Mouse (Mus musculus) c-Kit-positive CD71-positive TER-119-positive erythroid progenitor cells, embryonic 14.5 days (primary cell): ENCODE data around the gene Gps2.
"Not testable (repeated sequence)": the region's sequence is repeated elsewhere in the genome, so short reads cannot be mapped to it uniquely, and the experiment has no call there.

Source experiments
- DNase-seq: peaks from one replicate; pipeline ENCODE4 v3.0.0-alpha.2; 2013; ENCODE audit warnings: low spot score

The Gps2 gene

GRCm38 (mm10) chr11:69936714-69937347, 23.1 kb downstream of the Gps2 start:
- no peak for DNase-seq

GRCm38 (mm10) chr11:69937385-69937784, 23.7 kb downstream of the Gps2 start:
- DNase-seq, result no peak

- DNase-seq, result no peak
Observed at GRCm38 (mm10) chr11:69937834-69938233, 24.1 kb downstream of the Gps2 start.

GRCm38 (mm10) chr11:69938401-69938979, 24.8 kb downstream of the Gps2 start:
- DNase-seq, result no peak

- DNase-seq, result no peak
Observed at GRCm38 (mm10) chr11:69939181-69939580, 25.5 kb downstream of the Gps2 start.

GRCm38 (mm10) chr11:69939731-69940130, 26.0 kb downstream of the Gps2 start:
- DNase-seq, result no peak

- DNase-seq, result no peak
Observed at GRCm38 (mm10) chr11:69940962-69941361, 27.3 kb downstream of the Gps2 start.

- DNase-seq, result no peak
Observed at GRCm38 (mm10) chr11:69945216-69945615, 31.5 kb downstream of the Gps2 start.

- peak; percentile 86 for DNase-seq
Observed at GRCm38 (mm10) chr11:69945997-69946891, 32.6 kb downstream of the Gps2 start.

- peak; percentile 33 for DNase-seq
Observed at GRCm38 (mm10) chr11:69947337-69948065, 33.8 kb downstream of the Gps2 start.

- DNase-seq, result peak; percentile 96
Observed at GRCm38 (mm10) chr11:69948066-69948762, 34.5 kb downstream of the Gps2 start, which contains the start of gene Slc2a4. TSS of gene Slc2a4 (minus strand) at chr11:69948188.

GRCm38 (mm10) chr11:69948763-69949150, 35.1 kb downstream of the Gps2 start:
- peak; percentile 91 for DNase-seq

- DNase-seq, result no peak
Observed at GRCm38 (mm10) chr11:69950807-69951459, 37.2 kb downstream of the Gps2 start.

- DNase-seq, result no peak
Observed at GRCm38 (mm10) chr11:69952274-69952673, 38.6 kb downstream of the Gps2 start.

GRCm38 (mm10) chr11:69953267-69953915, 39.7 kb downstream of the Gps2 start:
- no peak for DNase-seq

- not testable (repeated sequence) for DNase-seq
Observed at GRCm38 (mm10) chr11:69955618-69956017, 41.9 kb downstream of the Gps2 start.

GRCm38 (mm10) chr11:69956218-69956617, 42.5 kb downstream of the Gps2 start:
- no peak for DNase-seq

- no peak for DNase-seq
Observed at GRCm38 (mm10) chr11:69960616-69961015, 46.9 kb downstream of the Gps2 start.

- no peak for DNase-seq
Observed at GRCm38 (mm10) chr11:69961841-69962240, 48.2 kb downstream of the Gps2 start.

GRCm38 (mm10) chr11:69964650-69965270, 51.1 kb downstream of the Gps2 start, which contains the start of gene Cldn7:
TSS of gene Cldn7 (plus strand) at chr11:69964779.
- no peak for DNase-seq
